Mouse (Mus musculus) E14TG2a.4 (cell line): ENCODE data around the gene Caprin1.

ENCODE experiments used
- CTCF ChIP-seq: conservative IDR thresholded peaks from 2 replicates; pipeline ENCODE4 v1.5.1; 2014; ENCODE audit warnings: low read length
- NANOG ChIP-seq: IDR thresholded peaks from 2 replicates; pipeline ENCODE4 v1.6.1; 2014; ENCODE audit warnings: borderline replicate concordance, low read length, mixed read lengths
- POU5F1 ChIP-seq: IDR thresholded peaks from 2 replicates; pipeline ENCODE4 v1.6.1; 2014; ENCODE audit warnings: low read length, borderline replicate concordance

DNA sequence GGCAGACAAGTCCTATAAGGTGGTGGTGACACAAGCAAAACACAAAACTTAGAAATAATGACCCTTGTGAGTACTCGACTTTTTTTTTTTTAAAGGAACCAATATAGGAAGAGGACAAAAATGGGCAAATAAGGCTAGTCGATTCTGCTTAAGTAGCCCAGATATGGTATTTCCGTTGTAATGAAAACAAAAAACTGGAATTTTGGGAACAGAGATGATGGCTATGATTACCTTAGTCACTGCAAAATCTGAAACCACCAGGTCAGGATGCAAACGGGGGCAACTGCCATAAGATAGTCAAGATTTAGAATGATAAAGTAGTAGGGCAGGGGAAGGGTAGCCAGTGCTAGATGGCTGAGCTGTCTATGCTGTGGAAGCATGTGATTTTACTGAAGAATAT lies 35.5 kb downstream of the Caprin1 start:
- TF ChIP-seq CTCF (no peak), POU5F1 (no peak), NANOG (no peak)
